ENCODE assay signal across 20 mouse cellular contexts in the genomic region with DNA sequence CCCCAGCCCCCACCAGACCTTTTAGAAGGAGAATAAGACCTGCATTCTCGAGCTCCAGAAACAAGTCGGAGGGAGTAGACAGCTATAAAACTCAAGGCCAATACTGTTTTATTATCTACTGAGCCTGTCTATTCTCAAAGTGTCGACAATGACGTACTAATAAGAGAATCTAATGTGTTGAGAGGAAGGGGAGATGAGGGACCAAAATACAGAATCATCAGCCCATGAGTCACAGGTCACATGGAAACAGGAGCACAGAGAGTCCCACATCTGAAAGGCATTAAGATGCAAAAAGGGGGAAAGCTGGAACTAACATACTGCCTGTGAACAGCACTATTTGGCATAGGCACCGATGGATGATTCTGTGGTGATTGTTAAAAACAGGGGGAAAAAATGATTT.
DNase-seq lines count a peak whose midpoint lies in the region; ATAC-seq and TF ChIP-seq lines count a peak whose summit lies in the region.
"Had no signal": no experiment of that assay in that cellular context is flagged by ENCODE, and none has a peak within 500 bp of the region (broad histone marks: within the 10 kb centered on the region; RNA-seq: fewer than 3 reads in every experiment).

No protein-coding gene starts in this region.

- no peak for TF ChIP-seq CTCF in heart, adult 2 months (IDR thresholded peaks at IDR 0.05)
- TF ChIP-seq CTCF in embryonic fibroblast, embryonic 13.5 days (IDR thresholded peaks at IDR 0.05; ENCODE audit: borderline replicate concordance, insufficient read depth, low read length), result no peak

- H3K9me3 ChIP-seq in heart, embryonic 13.5 days, result no peaks in the 10 kb centered on the region
- H3K9me3 ChIP-seq: forebrain, embryonic 15.5 days; heart, embryonic 15.5 days; hindbrain, embryonic 10.5 days; intestine, embryonic 15.5 days had no signal

- no peaks in the 10 kb centered on the region for H3K27me3 ChIP-seq in heart, embryonic 13.5 days (replicated peaks)
- H3K27me3 ChIP-seq in heart, adult 2 months (ENCODE audit: control insufficient read depth, insufficient read depth, low read length), result no peaks in the 10 kb centered on the region
- H3K27me3 ChIP-seq: CH12.LX; forebrain, embryonic 15.5 days; heart, embryonic 15.5 days; intestine, embryonic 15.5 days had no signal

- H3K79me2 ChIP-seq in heart, adult 2 months (replicated peaks; ENCODE audit: control insufficient read depth, insufficient read depth, low read length), result no peaks in the 10 kb centered on the region; the same call in none of the 2 replicates

- TF ChIP-seq POLR2A in heart, adult 2 months (IDR thresholded peaks at IDR 0.05; ENCODE audit: insufficient read depth, low read depth, low read length), result no peak
- TF ChIP-seq POLR2A in embryonic fibroblast, embryonic 13.5 days (IDR thresholded peaks at IDR 0.05; ENCODE audit: low read depth, low read length), result no peak

- H3K4me1 ChIP-seq in heart, embryonic 13.5 days, result peaks cover 67% of the 10 kb centered on the region
- H3K4me1 ChIP-seq in heart, adult 2 months (ENCODE audit: control insufficient read depth, insufficient read depth, low read length), result no peaks in the 10 kb centered on the region; the same call in 1 of the 2 replicates
- peaks cover 22% of the 10 kb centered on the region for H3K4me1 ChIP-seq in embryonic fibroblast, embryonic 13.5 days (ENCODE audit: control insufficient read depth, insufficient read depth, low read length)

- TF ChIP-seq EP300 in heart, adult 2 months (IDR thresholded peaks at IDR 0.05; ENCODE audit: insufficient read depth, low read depth, low read length), result no peak

- intact Hi-C loops in heart, adult 2 months (cut with DNase I), result no loop called here

- WGBS in heart, embryonic 13.5 days, result 40% methylated on average over 5 of the region's 5 CpGs
- 76% methylated on average over 5 of the region's 5 CpGs for WGBS in heart, adult 2 months

- peaks cover 14% of the 10 kb centered on the region for H3K36me3 ChIP-seq in heart, embryonic 13.5 days
- H3K36me3 ChIP-seq in heart, adult 2 months (ENCODE audit: control insufficient read depth, insufficient read depth, low read length), result no peaks in the 10 kb centered on the region
- H3K36me3 ChIP-seq: forebrain, embryonic 15.5 days had no signal

- no peak overlapping the region for H3K4me2 ChIP-seq in heart, embryonic 13.5 days
- H3K4me2 ChIP-seq: forebrain, embryonic 15.5 days; heart, embryonic 15.5 days; hindbrain, embryonic 14.5 days; intestine, embryonic 15.5 days had no signal

- no peak for ATAC-seq in heart, embryonic 13.5 days (ENCODE audit: extremely low read depth, insufficient number of reproducible peaks, low FRiP score, low TSS enrichment)
- ATAC-seq: forebrain, embryonic 15.5 days; intestine, embryonic 15.5 days had no signal

- peak overlapping the region; percentile 41; the same call in 1 of the 2 replicates for H3K27ac ChIP-seq in heart, embryonic 13.5 days (replicated peaks)
- H3K27ac ChIP-seq in heart, adult 2 months, result no peak overlapping the region
- H3K27ac ChIP-seq in embryonic fibroblast, embryonic 13.5 days (ENCODE audit: insufficient read depth, low read length), result peak overlapping the region; percentile 59; the same call in 1 of the 2 replicates
- H3K27ac ChIP-seq: forebrain, embryonic 15.5 days; heart, embryonic 15.5 days; hindbrain, embryonic 10.5 days; hindbrain, embryonic 14.5 days; intestine, embryonic 15.5 days had no signal

- no peak overlapping the region for H3K9ac ChIP-seq in heart, embryonic 13.5 days
- H3K9ac ChIP-seq in heart, adult 2 months (ENCODE audit: low read depth, low read length), result no peak overlapping the region
- H3K9ac ChIP-seq: forebrain, embryonic 15.5 days; heart, embryonic 15.5 days; hindbrain, embryonic 14.5 days; intestine, embryonic 15.5 days had no signal

- peak; percentile 26 for DNase-seq in embryo, embryonic 10 days (ENCODE audit: low spot score)
- no peak for DNase-seq in embryo, embryonic 11 days
- DNase-seq in heart, adult 2 months, result no peak
- peak; percentile 73 for DNase-seq in 3T3-L1 (ENCODE audit: low read depth, low spot score)
- no peak for DNase-seq in ovary, adult 18-20 months (ENCODE audit: low spot score)
- no peak for DNase-seq in urinary bladder, postnatal 14 days (ENCODE audit: low spot score)
- DNase-seq: adrenal gland, adult 8-10 months; adrenal gland, postnatal 36 days; gastrocnemius, postnatal 10 days; heart, postnatal 14 days; kidney, adult 2 months had no signal

- H3K4me3 ChIP-seq in heart, embryonic 13.5 days, result no peak overlapping the region
- no peak overlapping the region for H3K4me3 ChIP-seq in heart, adult 2 months
- no peak overlapping the region for H3K4me3 ChIP-seq in embryonic fibroblast, embryonic 13.5 days (ENCODE audit: insufficient read depth, low read length)
- H3K4me3 ChIP-seq: erythroblast, embryonic 14.5 days; forebrain, embryonic 15.5 days; heart, embryonic 15.5 days; hindbrain, embryonic 10.5 days; intestine, embryonic 15.5 days had no signal

Comparison
In these comparisons a context has a peak if more than half of its experiments do, and no peak if none do; other contexts are left out.
1. DNase-seq: peak in embryo, embryonic 10 days (single experiment) and 3T3-L1 (single experiment); none in embryo, embryonic 11 days (single experiment), heart, adult 2 months (0 of 2), ovary, adult 18-20 months (single experiment) and urinary bladder, postnatal 14 days (single experiment).